8 mouse cellular contexts compared by ENCODE assay signal in genomic region chr19:6977759-6978638, GRCm38 (mm10). TPM values are rescaled to one million over a fixed set of nuclear protein-coding genes. Genes with fewer than 3 reads are reported as not detected.
DNase-seq lines count a peak whose midpoint lies in the region; ATAC-seq and TF ChIP-seq lines count a peak whose summit lies in the region.

No protein-coding gene starts in this region.

- no peaks in the 10 kb centered on the region for H3K9me3 ChIP-seq in embryonic facial prominence, embryonic 15.5 days (replicated peaks)
- no peaks in the 10 kb centered on the region for H3K9me3 ChIP-seq in limb, embryonic 10.5 days (replicated peaks)
- H3K9me3 ChIP-seq in neural tube, embryonic 14.5 days (ENCODE audit: control insufficient read depth, low read length) = no peaks in the 10 kb centered on the region

- peaks cover 57% of the 10 kb centered on the region for H3K4me1 ChIP-seq in embryonic facial prominence, embryonic 15.5 days
- H3K4me1 ChIP-seq in limb, embryonic 10.5 days = peaks cover 54% of the 10 kb centered on the region
- peaks cover 33% of the 10 kb centered on the region for H3K4me1 ChIP-seq in neural tube, embryonic 14.5 days (ENCODE audit: control insufficient read depth, insufficient read depth, low read length)

- no peak for ATAC-seq in embryonic facial prominence, embryonic 15.5 days (ENCODE audit: insufficient number of reproducible peaks, low FRiP score, low TSS enrichment, low read depth)
- no peak for ATAC-seq in neural tube, embryonic 14.5 days (ENCODE audit: low read depth)
- no peak for ATAC-seq in cerebellum, adult (ENCODE audit: insufficient number of reproducible peaks, low FRiP score, low TSS enrichment)

- no peak overlapping the region for H3K9ac ChIP-seq in embryonic facial prominence, embryonic 15.5 days
- H3K9ac ChIP-seq in neural tube, embryonic 14.5 days (replicated peaks; ENCODE audit: low read depth, low read length) = peak overlapping the region; percentile 64; the same call in 1 of the 2 replicates

- peak overlapping the region; percentile 75; the same call in 1 of the 2 replicates for H3K4me3 ChIP-seq in layer of hippocampus, adult 2 months
- H3K4me3 ChIP-seq in embryonic facial prominence, embryonic 15.5 days (replicated peaks) = peak overlapping the region; percentile 71; the same call in 1 of the 2 replicates
- H3K4me3 ChIP-seq in limb, embryonic 10.5 days = peak overlapping the region; percentile 65
- peak overlapping the region; percentile 47; the same call in 1 of the 2 replicates for H3K4me3 ChIP-seq in neural tube, embryonic 14.5 days (ENCODE audit: low read depth, low read length)

- DNase-seq in layer of hippocampus, adult 2 months (ENCODE audit: low spot score in 2 of 2) = no peak
- no peak for DNase-seq in layer of hippocampus, postnatal 25 days (ENCODE audit: extremely low spot score in 1 of 2, low spot score in 1 of 2)
- DNase-seq in limb, embryonic 10.5 days (ENCODE audit: low spot score) = no peak
- DNase-seq in spleen, postnatal 36 days (ENCODE audit: low spot score in 2 of 2) = no peak
- no peak for DNase-seq in right cerebral cortex, postnatal 36 days (ENCODE audit: low spot score in 2 of 2)

- H3K27ac ChIP-seq in layer of hippocampus, adult 2 months = peak overlapping the region; percentile 98
- H3K27ac ChIP-seq in embryonic facial prominence, embryonic 15.5 days (replicated peaks) = peak overlapping the region; percentile 41
- 0 out of 2 replicates have a peak overlapping the region, but pooled peaks have one; percentile 19 for H3K27ac ChIP-seq in limb, embryonic 10.5 days
- H3K27ac ChIP-seq in neural tube, embryonic 14.5 days (ENCODE audit: low read depth, low read length) = no peak overlapping the region

- no peak for TF ChIP-seq CTCF in layer of hippocampus, adult 2 months (conservative IDR thresholded peaks at IDR 0.05)

- peaks cover 18% of the 10 kb centered on the region for H3K36me3 ChIP-seq in embryonic facial prominence, embryonic 15.5 days
- peaks cover 46% of the 10 kb centered on the region for H3K36me3 ChIP-seq in limb, embryonic 10.5 days
- peaks cover 21% of the 10 kb centered on the region for H3K36me3 ChIP-seq in neural tube, embryonic 14.5 days (ENCODE audit: control insufficient read depth, insufficient read depth, low read length)

- 67% methylated on average over 13 of the region's 13 CpGs for WGBS in embryonic facial prominence, embryonic 15.5 days
- WGBS in limb, embryonic 10.5 days = 83% methylated on average over 13 of the region's 13 CpGs
- WGBS in neural tube, embryonic 14.5 days = 89% methylated on average over 13 of the region's 13 CpGs

- no peaks in the 10 kb centered on the region for H3K27me3 ChIP-seq in embryonic facial prominence, embryonic 15.5 days
- no peaks in the 10 kb centered on the region for H3K27me3 ChIP-seq in limb, embryonic 10.5 days (ENCODE audit: low read depth, poor library complexity, severe bottlenecking)
- no peaks in the 10 kb centered on the region for H3K27me3 ChIP-seq in neural tube, embryonic 14.5 days (ENCODE audit: control insufficient read depth, insufficient read depth, low read length)

- peak overlapping the region; percentile 87; the same call in 1 of the 2 replicates for H3K4me2 ChIP-seq in embryonic facial prominence, embryonic 15.5 days (replicated peaks)
- H3K4me2 ChIP-seq in neural tube, embryonic 14.5 days (ENCODE audit: low read depth, low read length) = peak overlapping the region; percentile 73

RNA-seq across cellular contexts. Expression of gene Plcb3, which starts 1.7 kb away (rescaled TPM):
- total RNA-seq in layer of hippocampus, adult 2 months (2021) = 10 to 100 TPM; 14.8 to 17.4 TPM
- total RNA-seq in layer of hippocampus, postnatal 25 days (2021) = 10 to 100 TPM; 14.8 to 16.0 TPM
- polyA plus RNA-seq in embryonic facial prominence, embryonic 15.5 days (2015; fragmentation: Nextera tagmentation; extraction: Ambion mirVana) = 48.2 and 49.1 TPM in 2 replicates
- polyA plus RNA-seq in limb, embryonic 10.5 days (2016; fragmentation: Nextera tagmentation; extraction: Ambion mirVana) = 29.2 and 37.8 TPM in 2 replicates
- 7.6 and 17.6 TPM in 2 replicates for polyA plus RNA-seq in neural tube, embryonic 14.5 days (2014; fragmentation: Nextera tagmentation; extraction: Ambion mirVana)

RNA-seq across cellular contexts. Expression of gene Fkbp2, which starts 2.3 kb away (rescaled TPM):
- 10 to 100 TPM; 81.1 to 83.7 TPM for total RNA-seq in layer of hippocampus, adult 2 months (2021)
- 10 to 100 TPM; 88.6 to 93.9 TPM for total RNA-seq in layer of hippocampus, postnatal 25 days (2021)
- 112 and 119 TPM in 2 replicates for polyA plus RNA-seq in embryonic facial prominence, embryonic 15.5 days (2015; fragmentation: Nextera tagmentation; extraction: Ambion mirVana)
- 94.0 and 102 TPM in 2 replicates for polyA plus RNA-seq in limb, embryonic 10.5 days (2016; fragmentation: Nextera tagmentation; extraction: Ambion mirVana)
- polyA plus RNA-seq in neural tube, embryonic 14.5 days (2014; fragmentation: Nextera tagmentation; extraction: Ambion mirVana) = 93.0 and 119 TPM in 2 replicates

RNA-seq across cellular contexts. Expression of gene Ppp1r14b, which starts 3.2 kb away (rescaled TPM):
- total RNA-seq in layer of hippocampus, adult 2 months (2021) = 10 to 100 TPM; 68.2 to 71.4 TPM
- 10 to 100 TPM; 63.3 to 69.8 TPM for total RNA-seq in layer of hippocampus, postnatal 25 days (2021)
- 224 and 246 TPM in 2 replicates for polyA plus RNA-seq in embryonic facial prominence, embryonic 15.5 days (2015; fragmentation: Nextera tagmentation; extraction: Ambion mirVana)
- 245 and 281 TPM in 2 replicates for polyA plus RNA-seq in limb, embryonic 10.5 days (2016; fragmentation: Nextera tagmentation; extraction: Ambion mirVana)
- polyA plus RNA-seq in neural tube, embryonic 14.5 days (2014; fragmentation: Nextera tagmentation; extraction: Ambion mirVana) = 140 and 162 TPM in 2 replicates

RNA-seq across cellular contexts. Expression of gene Vegfb, which starts 9.5 kb away (rescaled TPM):
- total RNA-seq in layer of hippocampus, adult 2 months (2021) = 10 to 100 TPM; 85.2 to 88.0 TPM
- 10 to 100 TPM; 83.2 to 85.2 TPM for total RNA-seq in layer of hippocampus, postnatal 25 days (2021)
- polyA plus RNA-seq in embryonic facial prominence, embryonic 15.5 days (2015; fragmentation: Nextera tagmentation; extraction: Ambion mirVana) = 51.5 and 53.2 TPM in 2 replicates
- polyA plus RNA-seq in limb, embryonic 10.5 days (2016; fragmentation: Nextera tagmentation; extraction: Ambion mirVana) = 41.1 and 41.7 TPM in 2 replicates
- 52.0 and 60.9 TPM in 2 replicates for polyA plus RNA-seq in neural tube, embryonic 14.5 days (2014; fragmentation: Nextera tagmentation; extraction: Ambion mirVana)

RNA-seq across cellular contexts. Expression of gene Dnajc4, which starts 14.4 kb away (rescaled TPM):
- 10 to 100 TPM; 26.1 to 27.6 TPM for total RNA-seq in layer of hippocampus, adult 2 months (2021)
- 10 to 100 TPM; 21.9 to 23.5 TPM for total RNA-seq in layer of hippocampus, postnatal 25 days (2021)
- polyA plus RNA-seq in embryonic facial prominence, embryonic 15.5 days (2015; fragmentation: Nextera tagmentation; extraction: Ambion mirVana) = 23.9 and 27.9 TPM in 2 replicates
- polyA plus RNA-seq in limb, embryonic 10.5 days (2016; fragmentation: Nextera tagmentation; extraction: Ambion mirVana) = 17.4 and 19.4 TPM in 2 replicates
- 23.7 and 28.5 TPM in 2 replicates for polyA plus RNA-seq in neural tube, embryonic 14.5 days (2014; fragmentation: Nextera tagmentation; extraction: Ambion mirVana)
